Mouse (Mus musculus): ENCODE measurements around the gene Foxk1. TPM values are rescaled to one million over a fixed set of nuclear protein-coding genes. Genes with fewer than 3 reads are reported as not detected.

Gene Foxk1
- polyA plus RNA-seq, 1 experiment from 2014 or later, result 2.5 TPM

GRCm38 (mm10) chr5:142401641-142402625 lies 636 bp downstream of the Foxk1 start:
- Histone ChIP-seq H3K36me3 (ENCODE audit: control insufficient read depth, insufficient read depth) (no peaks in the 10 kb centered on the region), H3K4me3 (ENCODE audit: low read length) (peak overlapping the region; percentile 99), H3K27ac (ENCODE audit: low read length) (peak overlapping the region; percentile 89), H3K4me1 (ENCODE audit: control insufficient read depth, insufficient read depth, low read length) (peaks cover 32% of the 10 kb centered on the region), H3K27me3 (ENCODE audit: control insufficient read depth, insufficient read depth, low read length) (no peaks in the 10 kb centered on the region), H3K9ac (ENCODE audit: low read length) (peak overlapping the region; percentile 97), H3K4me2 (ENCODE audit: low read depth, low read length) (peak overlapping the region; percentile 94), H3K9me3 (replicated peaks; ENCODE audit: control insufficient read depth, low read length) (no peaks in the 10 kb centered on the region)
- peak; percentile 46 for ATAC-seq (replicated peaks; ENCODE audit: extremely low read depth, insufficient read depth, low FRiP score)
- under 1% methylated on average over 60 of the region's 67 CpGs for WGBS

- WGBS, result 60% methylated on average over 3 of the region's 3 CpGs
- H3K4me3 ChIP-seq (ENCODE audit: low read length), result no peak overlapping the region
- H3K36me3 ChIP-seq (ENCODE audit: control insufficient read depth, insufficient read depth), result no peaks in the 10 kb centered on the region
- peaks cover 33% of the 10 kb centered on the region for H3K4me1 ChIP-seq (ENCODE audit: control insufficient read depth, insufficient read depth, low read length)
- no peaks in the 10 kb centered on the region for H3K9me3 ChIP-seq (replicated peaks; ENCODE audit: control insufficient read depth, low read length)
- no peak overlapping the region for H3K9ac ChIP-seq (ENCODE audit: low read length)
- ATAC-seq (replicated peaks; ENCODE audit: extremely low read depth, insufficient read depth, low FRiP score), result no peak
- no peak overlapping the region for H3K27ac ChIP-seq (ENCODE audit: low read length)
- no peaks in the 10 kb centered on the region for H3K27me3 ChIP-seq (ENCODE audit: control insufficient read depth, insufficient read depth, low read length)
- H3K4me2 ChIP-seq (ENCODE audit: low read depth, low read length), result peak overlapping the region; percentile 94; the same call in 1 of the 2 replicates
Measured at GRCm38 (mm10) chr5:142403694-142404093, 2.4 kb downstream of the Foxk1 start.

GRCm38 (mm10) chr5:142404307-142404706 lies 3.0 kb downstream of the Foxk1 start:
- Histone ChIP-seq H3K4me3 (ENCODE audit: low read length) (no peak overlapping the region), H3K27me3 (ENCODE audit: control insufficient read depth, insufficient read depth, low read length) (no peaks in the 10 kb centered on the region), H3K9ac (ENCODE audit: low read length) (0 out of 2 replicates have a peak overlapping the region, but pooled peaks have one; percentile 16), H3K27ac (ENCODE audit: low read length) (no peak overlapping the region), H3K4me1 (ENCODE audit: control insufficient read depth, insufficient read depth, low read length) (peaks cover 33% of the 10 kb centered on the region), H3K36me3 (ENCODE audit: control insufficient read depth, insufficient read depth) (no peaks in the 10 kb centered on the region), H3K9me3 (replicated peaks; ENCODE audit: control insufficient read depth, low read length) (no peaks in the 10 kb centered on the region), H3K4me2 (ENCODE audit: low read depth, low read length) (no peak overlapping the region; the same call in 1 of the 2 replicates)
- no peak for ATAC-seq (replicated peaks; ENCODE audit: extremely low read depth, insufficient read depth, low FRiP score)
- WGBS, result 77% methylated on average over 1 of the region's 1 CpGs

GRCm38 (mm10) chr5:142405426-142405825 lies 4.1 kb downstream of the Foxk1 start:
- no peak overlapping the region for H3K4me2 ChIP-seq (ENCODE audit: low read depth, low read length)
- H3K4me1 ChIP-seq (ENCODE audit: control insufficient read depth, insufficient read depth, low read length), result peaks cover 40% of the 10 kb centered on the region
- no peaks in the 10 kb centered on the region for H3K27me3 ChIP-seq (ENCODE audit: control insufficient read depth, insufficient read depth, low read length)
- no peaks in the 10 kb centered on the region for H3K36me3 ChIP-seq (ENCODE audit: control insufficient read depth, insufficient read depth)
- H3K27ac ChIP-seq (ENCODE audit: low read length), result no peak overlapping the region
- no peak for ATAC-seq (replicated peaks; ENCODE audit: extremely low read depth, insufficient read depth, low FRiP score)
- no peak overlapping the region for H3K9ac ChIP-seq (ENCODE audit: low read length)
- no peak overlapping the region for H3K4me3 ChIP-seq (ENCODE audit: low read length)
- 75% methylated on average over 6 of the region's 6 CpGs for WGBS
- H3K9me3 ChIP-seq (replicated peaks; ENCODE audit: control insufficient read depth, low read length), result no peaks in the 10 kb centered on the region

GRCm38 (mm10) chr5:142406401-142406800 lies 5.1 kb downstream of the Foxk1 start:
- 65% methylated on average over 7 of the region's 7 CpGs for WGBS
- peaks cover 35% of the 10 kb centered on the region for H3K4me1 ChIP-seq (ENCODE audit: control insufficient read depth, insufficient read depth, low read length)
- no peaks in the 10 kb centered on the region for H3K27me3 ChIP-seq (ENCODE audit: control insufficient read depth, insufficient read depth, low read length)
- no peak overlapping the region for H3K4me3 ChIP-seq (ENCODE audit: low read length)
- no peak overlapping the region for H3K4me2 ChIP-seq (ENCODE audit: low read depth, low read length)
- no peaks in the 10 kb centered on the region for H3K9me3 ChIP-seq (replicated peaks; ENCODE audit: control insufficient read depth, low read length)
- no peak overlapping the region for H3K9ac ChIP-seq (ENCODE audit: low read length)
- ATAC-seq (replicated peaks; ENCODE audit: extremely low read depth, insufficient read depth, low FRiP score), result no peak
- H3K36me3 ChIP-seq (ENCODE audit: control insufficient read depth, insufficient read depth), result no peaks in the 10 kb centered on the region
- H3K27ac ChIP-seq (ENCODE audit: low read length), result no peak overlapping the region

GRCm38 (mm10) chr5:142406937-142407336 lies 5.6 kb downstream of the Foxk1 start:
- Histone ChIP-seq H3K4me2 (ENCODE audit: low read depth, low read length) (no peak overlapping the region), H3K27me3 (ENCODE audit: control insufficient read depth, insufficient read depth, low read length) (no peaks in the 10 kb centered on the region), H3K9me3 (replicated peaks; ENCODE audit: control insufficient read depth, low read length) (no peaks in the 10 kb centered on the region), H3K27ac (ENCODE audit: low read length) (no peak overlapping the region), H3K4me3 (ENCODE audit: low read length) (no peak overlapping the region), H3K36me3 (ENCODE audit: control insufficient read depth, insufficient read depth) (no peaks in the 10 kb centered on the region), H3K9ac (ENCODE audit: low read length) (no peak overlapping the region), H3K4me1 (ENCODE audit: control insufficient read depth, insufficient read depth, low read length) (peaks cover 35% of the 10 kb centered on the region)
- ATAC-seq (replicated peaks; ENCODE audit: extremely low read depth, insufficient read depth, low FRiP score), result no peak
- WGBS, result 62% methylated on average over 11 of the region's 11 CpGs

- no peak overlapping the region for H3K4me2 ChIP-seq (ENCODE audit: low read depth, low read length)
- H3K4me1 ChIP-seq (ENCODE audit: control insufficient read depth, insufficient read depth, low read length), result peaks cover 37% of the 10 kb centered on the region
- ATAC-seq (replicated peaks; ENCODE audit: extremely low read depth, insufficient read depth, low FRiP score), result no peak
- no peaks in the 10 kb centered on the region for H3K36me3 ChIP-seq (ENCODE audit: control insufficient read depth, insufficient read depth)
- H3K27me3 ChIP-seq (ENCODE audit: control insufficient read depth, insufficient read depth, low read length), result no peaks in the 10 kb centered on the region
- H3K9ac ChIP-seq (ENCODE audit: low read length), result no peak overlapping the region
- no peaks in the 10 kb centered on the region for H3K9me3 ChIP-seq (replicated peaks; ENCODE audit: control insufficient read depth, low read length)
- H3K4me3 ChIP-seq (ENCODE audit: low read length), result no peak overlapping the region
- no peak overlapping the region for H3K27ac ChIP-seq (ENCODE audit: low read length)
- WGBS, result 72% methylated on average over 7 of the region's 7 CpGs
Measured at GRCm38 (mm10) chr5:142407381-142407780, 6.1 kb downstream of the Foxk1 start.

- 72% methylated on average over 6 of the region's 6 CpGs for WGBS
- Histone ChIP-seq H3K4me3 (ENCODE audit: low read length) (no peak overlapping the region), H3K36me3 (ENCODE audit: control insufficient read depth, insufficient read depth) (no peaks in the 10 kb centered on the region), H3K9me3 (replicated peaks; ENCODE audit: control insufficient read depth, low read length) (no peaks in the 10 kb centered on the region), H3K4me1 (ENCODE audit: control insufficient read depth, insufficient read depth, low read length) (peaks cover 35% of the 10 kb centered on the region), H3K9ac (ENCODE audit: low read length) (no peak overlapping the region), H3K27ac (ENCODE audit: low read length) (no peak overlapping the region), H3K27me3 (ENCODE audit: control insufficient read depth, insufficient read depth, low read length) (no peaks in the 10 kb centered on the region), H3K4me2 (ENCODE audit: low read depth, low read length) (no peak overlapping the region)
- no peak for ATAC-seq (replicated peaks; ENCODE audit: extremely low read depth, insufficient read depth, low FRiP score)
Measured at GRCm38 (mm10) chr5:142409169-142409568, 7.9 kb downstream of the Foxk1 start.

- Histone ChIP-seq H3K4me1 (ENCODE audit: control insufficient read depth, insufficient read depth, low read length) (peaks cover 32% of the 10 kb centered on the region), H3K27ac (ENCODE audit: low read length) (no peak overlapping the region), H3K4me2 (ENCODE audit: low read depth, low read length) (no peak overlapping the region), H3K9ac (ENCODE audit: low read length) (no peak overlapping the region), H3K9me3 (replicated peaks; ENCODE audit: control insufficient read depth, low read length) (no peaks in the 10 kb centered on the region), H3K36me3 (ENCODE audit: control insufficient read depth, insufficient read depth) (no peaks in the 10 kb centered on the region), H3K4me3 (ENCODE audit: low read length) (no peak overlapping the region), H3K27me3 (ENCODE audit: control insufficient read depth, insufficient read depth, low read length) (no peaks in the 10 kb centered on the region)
- WGBS, result 51% methylated on average over 7 of the region's 7 CpGs
- ATAC-seq (replicated peaks; ENCODE audit: extremely low read depth, insufficient read depth, low FRiP score), result no peak
Measured at GRCm38 (mm10) chr5:142410348-142410747, 9.1 kb downstream of the Foxk1 start.

All from heart, embryonic 16.5 days (tissue).